Mouse (Mus musculus): Measurements from ENCODE around the gene 3110009E18Rik.

Gene 3110009E18Rik

DNA sequence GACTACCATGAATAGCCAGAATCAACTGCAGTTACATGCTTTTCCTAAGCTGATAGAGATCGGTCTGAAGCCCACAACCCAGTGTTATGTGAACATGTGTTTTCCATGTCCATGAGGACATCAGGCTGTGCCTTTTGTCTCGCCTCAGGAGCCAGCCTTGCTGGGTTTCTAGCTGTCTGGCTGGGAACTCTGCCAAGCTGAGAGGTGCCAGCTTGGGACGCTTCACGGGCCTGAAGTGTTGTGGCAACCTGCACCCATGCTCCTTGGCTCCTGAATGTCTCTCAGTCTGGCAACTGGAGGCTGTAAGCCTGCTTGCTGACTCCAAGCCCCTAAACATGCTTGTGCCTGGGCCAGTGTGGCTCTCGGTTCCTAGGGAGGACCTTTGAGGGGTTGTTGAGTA lies 21.6 kb downstream of the 3110009E18Rik start:
- in situ Hi-C loops (cut with MboI) = loop anchor here (25.0 kb wide), 1 partner anchor 1420 kb away; the partner anchor contains the start of gene Ddx18

- in situ Hi-C loops (cut with MboI) = loop anchor here (25.0 kb wide), 1 partner anchor 1417 kb away; the partner anchor contains the start of gene Ddx18
Measured at GRCm38 (mm10) chr1:120145527-120146216, 24.7 kb downstream of the 3110009E18Rik start.

- in situ Hi-C loops (cut with MboI) = loop anchor here (25.0 kb wide), 1 partner anchor 1415 kb away; the partner anchor contains the start of gene Ddx18
Measured at GRCm38 (mm10) chr1:120146994-120147393, 26.0 kb downstream of the 3110009E18Rik start.

DNA sequence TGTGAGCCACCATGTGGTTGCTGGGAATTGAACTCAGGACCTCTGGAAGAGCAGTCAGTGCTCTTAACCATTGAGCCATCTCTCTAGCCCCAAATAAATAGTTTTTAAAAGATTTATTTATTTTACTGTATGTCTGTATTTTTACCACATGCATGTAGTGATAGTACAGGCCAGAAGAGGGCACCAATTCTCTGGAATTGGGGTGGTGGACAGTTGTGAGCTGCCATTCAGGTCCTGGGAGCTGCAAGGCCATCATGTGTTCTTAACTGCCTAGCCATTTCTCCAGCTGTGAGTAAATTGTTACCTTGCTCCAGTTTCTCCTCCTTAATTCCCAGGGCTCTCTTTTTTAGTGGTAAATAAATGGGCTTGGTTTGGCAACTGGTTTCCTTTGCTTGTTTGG lies 33.2 kb downstream of the 3110009E18Rik start:
- in situ Hi-C loops (cut with MboI) = loop anchor here (25.0 kb wide), 1 partner anchor 1158 kb away; no protein-coding TSS in a partner anchor

GRCm38 (mm10) chr1:120155325-120155724 lies 34.3 kb downstream of the 3110009E18Rik start:
- in situ Hi-C loops (cut with MboI) = loop anchor here (25.0 kb wide), 1 partner anchor 1157 kb away; no protein-coding TSS in a partner anchor

DNA sequence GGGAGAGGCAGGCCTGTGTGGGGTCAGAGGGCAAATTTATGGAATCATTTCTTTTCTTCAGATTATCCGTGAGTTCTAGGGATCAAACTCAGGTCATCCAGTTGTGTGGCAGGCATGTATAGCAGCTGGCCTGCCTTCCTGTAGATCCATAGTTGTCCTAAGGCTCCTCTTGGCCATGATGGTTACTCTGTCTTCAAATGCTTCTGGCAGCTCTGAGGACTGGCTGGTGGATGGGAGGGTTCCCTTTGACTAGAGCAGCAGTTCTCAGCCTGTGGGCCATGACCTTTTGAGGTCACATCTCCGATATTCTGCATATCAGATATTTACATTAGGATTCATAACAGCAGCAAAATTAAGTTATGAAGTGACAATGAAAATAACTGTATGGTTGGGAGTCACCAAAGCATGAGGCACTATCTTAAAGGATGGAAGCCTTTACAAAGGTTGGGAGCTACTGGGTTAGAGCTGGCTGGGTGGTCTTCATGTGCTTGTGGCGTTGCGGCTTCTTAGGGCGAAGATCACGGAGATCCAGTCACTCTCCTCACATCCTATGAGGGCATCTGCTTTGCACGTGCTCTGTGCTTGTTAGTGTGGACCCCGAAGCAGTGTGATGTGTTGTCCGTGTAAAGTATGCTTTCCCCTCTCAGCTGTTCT lies 37.6 kb downstream of the 3110009E18Rik start:
- in situ Hi-C loops (cut with MboI) = loop anchor here (25.0 kb wide), 1 partner anchor 1154 kb away; no protein-coding TSS in a partner anchor

DNA sequence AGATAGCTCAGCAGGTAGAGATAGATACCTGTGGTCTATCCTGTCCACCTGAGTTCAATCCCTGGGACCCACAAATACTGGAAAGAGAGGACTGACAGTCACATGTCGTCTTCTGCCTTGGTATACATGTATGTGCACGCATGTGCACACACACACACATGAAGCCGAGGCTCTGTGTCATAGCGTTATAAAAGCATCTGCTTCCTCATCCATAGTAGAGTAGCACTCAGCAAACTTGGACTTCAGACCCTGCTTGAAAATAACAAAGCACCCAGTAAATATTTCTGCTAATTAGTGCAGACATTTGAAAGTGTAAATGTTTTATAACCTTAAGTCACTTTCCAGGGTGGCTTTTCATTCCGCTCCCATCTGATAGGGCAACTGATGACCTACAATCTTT lies 40.5 kb downstream of the 3110009E18Rik start:
- in situ Hi-C loops (cut with MboI) = loop anchor here (25.0 kb wide), 1 partner anchor 1151 kb away; no protein-coding TSS in a partner anchor

- in situ Hi-C loops (cut with MboI) = loop anchor here (25.0 kb wide), 1 partner anchor 1150 kb away; no protein-coding TSS in a partner anchor
Measured at GRCm38 (mm10) chr1:120162616-120163015, 41.6 kb downstream of the 3110009E18Rik start.

- in situ Hi-C loops (cut with MboI) = loop anchor here (25.0 kb wide), 1 partner anchor 1144 kb away; no protein-coding TSS in a partner anchor
Measured at GRCm38 (mm10) chr1:120168016-120168415, 47.0 kb downstream of the 3110009E18Rik start.

DNA sequence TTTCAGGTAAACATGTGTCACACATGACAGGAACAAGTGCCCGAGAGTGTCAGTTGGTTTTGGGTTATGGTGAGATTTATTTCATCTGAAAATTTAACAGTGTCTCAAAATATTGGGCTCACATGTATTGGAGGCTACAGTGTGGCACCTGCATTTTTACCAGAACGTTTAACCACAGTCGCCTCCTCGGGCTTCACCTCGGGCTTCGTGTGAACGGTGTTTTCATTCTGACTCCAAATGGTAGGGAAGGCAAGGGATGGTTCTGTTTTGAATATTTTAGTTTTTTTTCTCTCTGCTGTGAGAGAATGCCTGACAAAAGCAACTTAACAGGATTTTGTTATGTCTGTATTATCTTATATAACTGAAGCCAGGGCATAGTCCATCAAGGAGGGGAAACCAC lies 47.7 kb downstream of the 3110009E18Rik start:
- in situ Hi-C loops (cut with MboI) = loop anchor here (25.0 kb wide), 1 partner anchor 1144 kb away; no protein-coding TSS in a partner anchor

DNA sequence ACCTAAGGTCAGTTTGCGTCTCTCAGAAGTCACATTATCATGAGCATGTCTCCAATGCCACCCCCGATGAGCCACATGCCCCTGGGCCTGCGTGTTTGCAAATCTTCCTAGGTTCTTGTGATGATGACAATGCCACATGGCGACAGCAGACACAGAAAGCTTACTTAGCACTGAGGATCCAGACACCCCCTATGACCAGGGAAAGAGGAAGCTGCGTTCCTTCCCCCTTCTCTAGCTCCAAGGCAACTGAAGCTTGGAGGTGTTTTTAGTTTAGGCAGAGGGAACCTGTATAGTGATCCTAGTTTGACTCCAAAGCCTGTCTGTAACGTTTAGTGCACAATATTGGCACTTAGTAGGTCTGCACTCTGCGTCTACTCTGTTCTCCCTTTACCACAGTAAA lies 49.3 kb downstream of the 3110009E18Rik start:
- in situ Hi-C loops (cut with MboI) = loop anchor here (10.0 to 25.0 kb wide), 2 partner anchors 374 to 1142 kb away; no protein-coding TSS in a partner anchor

- in situ Hi-C loops (cut with MboI) = loop anchor here (10.0 to 25.0 kb wide), 2 partner anchors 373 to 1140 kb away; no protein-coding TSS in a partner anchor
Measured at GRCm38 (mm10) chr1:120171819-120172521, 51.0 kb downstream of the 3110009E18Rik start.

- in situ Hi-C loops (cut with MboI) = loop anchor here (10.0 to 25.0 kb wide), 2 partner anchors 370 to 1137 kb away; no protein-coding TSS in a partner anchor
Measured at GRCm38 (mm10) chr1:120174991-120175390, 54.0 kb downstream of the 3110009E18Rik start.

DNA sequence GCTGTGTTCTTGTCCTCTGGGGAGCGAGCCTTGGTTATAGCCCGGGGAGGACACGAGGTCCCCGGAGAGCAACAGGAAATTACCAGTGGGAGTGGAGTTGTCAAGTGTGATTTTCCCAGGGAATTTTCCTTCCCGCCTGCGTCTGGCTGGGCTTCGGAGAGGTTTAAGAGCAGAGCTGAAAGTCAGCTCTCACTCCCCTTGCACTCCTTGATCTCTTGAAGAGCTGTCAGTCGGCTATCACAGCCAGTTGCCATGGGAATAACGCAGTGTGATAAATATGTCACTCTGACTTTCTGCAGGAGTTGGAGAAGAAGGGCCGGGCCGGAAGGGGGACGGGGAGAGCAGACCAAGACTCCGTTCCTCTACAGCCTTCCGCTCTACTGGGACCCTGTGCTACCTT lies 55.3 kb downstream of the 3110009E18Rik start:
- in situ Hi-C loops (cut with MboI) = loop anchor here (10.0 kb wide), 1 partner anchor 368 kb away; no protein-coding TSS in a partner anchor

GRCm38 (mm10) chr1:120177141-120177540 lies 56.2 kb downstream of the 3110009E18Rik start:
- in situ Hi-C loops (cut with MboI) = loop anchor here (10.0 kb wide), 1 partner anchor 368 kb away; no protein-coding TSS in a partner anchor

- in situ Hi-C loops (cut with MboI) = no loop called here
Measured at GRCm38 (mm10) chr1:120186204-120186603, 65.2 kb downstream of the 3110009E18Rik start.

DNA sequence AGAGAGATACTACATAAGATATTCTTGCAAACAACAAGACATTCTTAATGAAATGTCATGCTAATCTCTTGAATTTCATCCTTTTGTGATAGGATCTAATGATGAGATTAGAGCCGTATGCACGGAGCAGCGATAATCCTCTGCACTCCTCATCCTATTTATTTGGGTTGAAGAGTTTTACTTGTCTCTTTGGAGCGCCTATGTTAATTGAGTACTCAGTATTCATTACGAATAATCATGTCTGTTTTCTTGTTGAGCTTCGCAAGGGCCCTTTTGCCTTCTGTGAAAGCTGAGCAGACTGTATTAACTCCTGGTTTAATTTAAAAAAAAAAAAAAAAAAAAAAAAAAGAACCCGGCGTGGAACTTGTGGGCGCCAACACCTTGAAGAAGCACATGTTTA lies 65.7 kb downstream of the 3110009E18Rik start:
- in situ Hi-C loops (cut with MboI) = no loop called here

DNA sequence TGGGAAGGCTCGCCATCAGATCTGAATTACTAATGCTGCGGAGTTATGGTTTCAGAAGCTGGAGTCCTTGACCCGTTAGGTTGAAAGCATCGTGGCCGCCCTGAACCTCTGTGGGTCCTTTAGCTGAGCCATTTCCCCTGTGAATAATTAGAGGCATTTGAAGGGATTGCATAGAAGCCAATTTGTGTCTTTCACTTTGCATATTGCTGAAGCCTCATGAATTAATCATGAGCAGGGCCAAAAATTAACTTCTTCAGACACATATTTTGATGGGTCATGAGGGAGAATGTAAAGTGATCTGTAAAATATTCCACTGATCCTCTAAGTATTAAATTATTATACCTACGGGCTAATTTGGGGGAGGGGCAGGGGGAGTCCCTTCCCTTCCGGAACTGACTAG lies 66.1 kb downstream of the 3110009E18Rik start:
- in situ Hi-C loops (cut with MboI) = no loop called here

- in situ Hi-C loops (cut with MboI) = no loop called here
Measured at GRCm38 (mm10) chr1:120189206-120189605, 68.2 kb downstream of the 3110009E18Rik start.

- in situ Hi-C loops (cut with MboI) = no loop called here
Measured at GRCm38 (mm10) chr1:120190300-120190699, 69.3 kb downstream of the 3110009E18Rik start.

DNA sequence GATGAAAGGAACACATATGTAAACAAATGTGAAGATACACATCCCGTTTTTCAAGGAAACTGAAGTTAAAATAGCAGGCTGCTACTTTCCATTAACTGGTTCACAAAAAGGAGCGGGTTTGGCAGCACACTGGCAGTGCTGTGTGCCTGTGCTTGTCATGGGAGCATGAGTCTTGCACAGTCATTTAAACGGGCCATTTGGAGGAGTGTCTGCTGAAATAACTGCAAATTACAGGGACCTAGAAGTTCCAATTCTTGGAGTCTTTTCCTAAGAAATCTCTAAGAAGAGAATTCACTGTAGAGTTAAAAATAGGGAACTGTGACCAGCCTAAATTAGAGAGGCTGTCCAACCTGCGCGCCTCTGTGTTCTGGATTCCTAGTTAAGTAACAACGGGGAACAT lies 70.0 kb downstream of the 3110009E18Rik start:
- in situ Hi-C loops (cut with MboI) = no loop called here
